Mouse (Mus musculus) forebrain, postnatal 0 days (tissue): ENCODE measurements at regions not wholly inside any gene's neighbourhood (a gene's known extent, or its start where the extent isn't known, plus 50 kb on each side); places are given as distances from the start of the nearest gene placed in this dataset.

Experiments used
- ATAC-seq: fragments of 200-750 bp; cut with Nextera tagmentation; 2 replicates; pipeline ENCODE4 v1.8.0; 2017; ENCODE audit warnings: mild to moderate bottlenecking, moderate library complexity
- DNase-seq: peaks from one replicate; pipeline ENCODE4 v3.0.0-alpha.2; 2015
- H3K27ac ChIP-seq: fragments of 300-500 bp; sonication (generic); 2 replicates; pipeline ENCODE4 v1.5.1; 2014; ENCODE audit warnings: low read depth, mild to moderate bottlenecking, antibody characterized with exemption, low read length, moderate library complexity, mixed read lengths
- H3K27me3 ChIP-seq: fragments of 300-500 bp; sonication (generic); 2 replicates; pipeline ENCODE4 v1.6.1; 2014; ENCODE audit warnings: mild to moderate bottlenecking, low read length, mixed read lengths; ENCODE audit not compliant: insufficient read depth
- H3K36me3 ChIP-seq: fragments of 300-500 bp; sonication (generic); 2 replicates; pipeline ENCODE4 v1.6.1; 2014; ENCODE audit warnings: mild to moderate bottlenecking, moderate library complexity; ENCODE audit not compliant: insufficient read depth
- H3K4me1 ChIP-seq: fragments of 300-500 bp; sonication (generic); 2 replicates; pipeline ENCODE4 v1.6.1; 2014; ENCODE audit warnings: antibody characterized with exemption; ENCODE audit not compliant: insufficient read depth
- H3K4me2 ChIP-seq: fragments of 300-500 bp; sonication (generic); 2 replicates; pipeline ENCODE4 v1.6.1; 2014; ENCODE audit warnings: low read depth, mild to moderate bottlenecking, moderate library complexity
- H3K4me3 ChIP-seq: fragments of 300-500 bp; sonication (generic); 2 replicates; pipeline ENCODE4 v1.5.1; 2014; ENCODE audit warnings: low read depth, low read length, mixed read lengths
- H3K9ac ChIP-seq: fragments of 300-500 bp; sonication (generic); 2 replicates; pipeline ENCODE4 v1.6.1; 2014; ENCODE audit warnings: mild to moderate bottlenecking
- H3K9me3 ChIP-seq: fragments of 300-500 bp; sonication (generic); 2 replicates; pipeline ENCODE4 v1.6.1; 2016; ENCODE audit warnings: low read length
- CTCF ChIP-seq: sonication (generic); IDR thresholded peaks from 2 replicates; pipeline ENCODE4 v1.5.1; 2016; ENCODE audit warnings: antibody characterized with exemption, control low read depth, low read depth
- WGBS: fragments of 180-500 bp; shearing (Covaris S2); extraction: QIAGEN DNeasy Blood & Tissue Kit; methylation state at CpG from one replicate; pipeline ENCODE4 v1.1.7; 2014; 5-methylcytosine and 5-hydroxymethylcytosine counted together

DNA sequence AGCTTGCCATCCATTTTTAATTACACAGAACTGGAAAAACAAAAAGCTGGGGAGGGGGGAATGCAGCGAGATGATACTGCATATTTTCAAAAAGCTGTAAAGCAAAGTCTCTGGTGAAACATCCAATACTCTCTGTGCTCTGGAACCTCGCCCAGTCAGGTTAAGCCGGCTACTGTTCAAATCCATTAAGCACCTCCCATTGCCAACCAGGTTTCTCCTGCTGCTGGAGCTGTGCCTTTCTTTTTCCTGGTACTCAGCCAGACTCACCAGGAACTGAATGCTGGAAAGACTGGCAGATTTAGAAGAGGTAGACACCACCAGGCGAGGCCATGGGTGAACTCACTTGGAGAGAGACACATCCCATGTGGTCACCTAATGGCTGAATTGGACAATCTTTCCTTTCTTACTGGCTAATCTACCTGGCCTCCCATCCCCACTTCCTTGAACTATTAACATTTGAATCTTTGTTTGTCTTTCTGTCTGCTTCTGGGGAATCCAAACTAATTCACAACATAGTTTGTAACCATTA is 1250.8 kb upstream of the Jmjd1c start:
- Histone ChIP-seq H3K27ac (no peak overlapping the region), H3K27me3 (no peaks in the 10 kb centered on the region), H3K36me3 (no peaks in the 10 kb centered on the region), H3K4me3 (no peak overlapping the region), H3K4me1 (no peaks in the 10 kb centered on the region), H3K4me2 (no peak overlapping the region), H3K9ac (no peak overlapping the region), H3K9me3 (no peaks in the 10 kb centered on the region)
- no peak for TF ChIP-seq CTCF
- ATAC-seq (no peak), DNase-seq (no peak)
- 50% methylated on average over 4 of the region's 4 CpGs for WGBS

DNA sequence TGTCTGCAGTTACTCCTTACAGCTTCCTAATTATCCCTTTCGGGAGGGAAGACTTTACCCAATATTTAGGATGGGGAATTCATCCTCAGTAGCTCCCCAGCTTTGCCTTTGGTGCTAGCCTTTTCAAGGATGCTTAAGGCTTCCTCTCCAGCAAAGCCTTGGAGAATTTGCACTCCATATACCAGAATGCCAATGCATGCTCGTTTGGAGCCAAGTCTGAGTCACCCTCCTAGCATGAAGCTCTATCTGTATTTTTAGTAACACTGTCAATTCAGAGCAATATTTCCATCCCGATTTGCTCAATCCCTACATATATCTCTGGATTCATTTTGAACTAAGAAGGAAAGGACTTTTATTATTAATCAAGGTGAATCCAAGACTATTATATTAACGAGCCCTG is 1249.8 kb upstream of the Jmjd1c start:
- WGBS, result 62% methylated on average over 4 of the region's 4 CpGs
- no peak overlapping the region for H3K27ac ChIP-seq
- TF ChIP-seq CTCF, result no peak
- peak; percentile 43 for DNase-seq
- no peak overlapping the region for H3K4me3 ChIP-seq
- no peaks in the 10 kb centered on the region for H3K9me3 ChIP-seq
- no peaks in the 10 kb centered on the region for H3K4me1 ChIP-seq
- H3K9ac ChIP-seq, result no peak overlapping the region
- H3K36me3 ChIP-seq, result no peaks in the 10 kb centered on the region
- no peak for ATAC-seq
- no peaks in the 10 kb centered on the region for H3K27me3 ChIP-seq
- H3K4me2 ChIP-seq, result no peak overlapping the region

DNA sequence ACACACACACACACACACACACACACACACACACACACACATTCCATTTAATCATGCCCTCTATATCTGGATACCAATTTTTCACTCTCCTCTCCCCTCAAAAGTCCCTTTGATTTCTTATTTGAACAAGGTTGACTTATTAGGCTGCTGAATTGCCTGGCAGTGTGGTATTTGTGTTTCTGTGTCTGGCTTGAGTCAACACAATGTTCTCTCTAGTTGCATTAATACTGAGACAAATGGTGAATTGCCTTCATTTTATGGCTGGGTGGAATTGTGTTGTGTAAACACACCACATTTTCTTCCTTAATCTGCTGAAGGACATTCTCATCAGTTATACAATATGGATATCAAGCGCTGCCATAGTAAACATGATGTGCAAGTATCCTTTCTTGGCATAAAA is 1248.3 kb upstream of the Jmjd1c start:
- Histone ChIP-seq H3K9me3 (no peaks in the 10 kb centered on the region), H3K4me3 (no peak overlapping the region), H3K27me3 (no peaks in the 10 kb centered on the region), H3K27ac (no peak overlapping the region), H3K36me3 (no peaks in the 10 kb centered on the region), H3K9ac (no peak overlapping the region), H3K4me2 (no peak overlapping the region), H3K4me1 (no peaks in the 10 kb centered on the region)
- ATAC-seq (no peak), DNase-seq (no peak)
- WGBS, result 82% methylated on average over 1 of the region's 1 CpGs
- TF ChIP-seq CTCF, result no peak

DNA sequence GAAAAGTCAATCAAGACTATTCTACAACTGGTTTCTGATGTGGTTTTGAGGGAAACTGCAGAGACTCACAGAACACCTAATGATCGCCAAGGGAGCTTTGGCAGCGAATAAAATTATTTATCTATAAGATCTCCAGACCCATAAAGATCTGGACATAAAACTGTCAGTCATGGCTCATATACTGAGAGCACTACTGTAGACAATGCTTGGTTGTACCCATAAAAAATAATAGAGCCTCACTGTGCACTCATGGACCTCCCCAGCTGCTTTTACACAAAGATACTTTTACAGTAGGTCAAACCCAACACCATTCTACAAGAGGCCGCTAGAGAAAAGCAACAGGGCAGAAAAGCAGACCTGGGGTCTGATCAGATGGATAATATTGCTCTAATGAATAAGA is 1206.0 kb upstream of the Jmjd1c start:
- ATAC-seq (no peak), DNase-seq (no peak)
- no peak for TF ChIP-seq CTCF
- 86% methylated on average over 3 of the region's 3 CpGs for WGBS
- Histone ChIP-seq H3K36me3 (no peaks in the 10 kb centered on the region), H3K4me3 (no peak overlapping the region), H3K27ac (no peak overlapping the region), H3K9ac (no peak overlapping the region), H3K4me1 (no peaks in the 10 kb centered on the region), H3K4me2 (no peak overlapping the region), H3K9me3 (no peaks in the 10 kb centered on the region), H3K27me3 (no peaks in the 10 kb centered on the region)

DNA sequence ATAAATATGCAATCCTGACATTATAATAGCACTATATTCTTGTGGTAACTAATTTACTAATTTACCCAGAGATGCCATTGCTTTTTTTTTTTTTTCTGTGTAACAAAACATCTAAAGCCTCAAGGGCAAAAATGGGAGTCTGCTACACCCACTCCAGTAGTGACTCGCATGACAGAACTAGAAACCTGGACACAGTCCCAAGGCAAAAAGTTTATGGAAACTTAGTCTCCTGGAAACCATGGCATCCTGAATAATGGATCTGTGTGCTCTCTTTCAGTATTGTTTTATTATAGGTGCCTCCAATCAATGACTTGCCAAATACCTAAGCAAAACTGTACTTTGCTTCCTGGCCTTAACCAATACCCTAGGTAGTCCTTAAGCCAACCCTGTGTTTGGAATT is 1188.4 kb upstream of the Jmjd1c start:
- TF ChIP-seq CTCF, result no peak
- 92% methylated on average over 1 of the region's 1 CpGs for WGBS
- Histone ChIP-seq H3K27ac (no peak overlapping the region), H3K9ac (no peak overlapping the region), H3K4me3 (no peak overlapping the region), H3K27me3 (no peaks in the 10 kb centered on the region), H3K36me3 (no peaks in the 10 kb centered on the region), H3K4me2 (no peak overlapping the region), H3K4me1 (no peaks in the 10 kb centered on the region), H3K9me3 (no peaks in the 10 kb centered on the region)
- DNase-seq (no peak), ATAC-seq (no peak)

DNA sequence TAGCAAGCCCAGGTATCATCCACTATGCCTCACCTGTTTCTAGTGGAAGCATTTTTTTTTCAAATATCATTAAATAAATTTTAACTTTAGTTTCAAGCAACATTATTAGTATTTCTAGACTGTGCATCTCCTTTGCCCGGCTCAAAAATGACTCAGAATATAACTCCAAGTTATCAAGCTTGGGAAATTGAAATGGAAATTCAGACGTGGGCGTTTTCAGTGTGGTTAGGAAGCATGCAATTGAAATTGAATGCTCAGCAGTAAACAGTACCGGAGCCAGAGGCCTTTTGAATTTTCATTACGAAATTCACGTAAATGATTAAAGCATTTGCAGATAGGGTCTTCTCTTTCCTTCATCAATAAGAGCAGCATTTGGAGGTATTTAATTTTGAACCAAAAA is 1183.4 kb upstream of the Jmjd1c start:
- 80% methylated on average over 6 of the region's 6 CpGs for WGBS
- H3K4me2 ChIP-seq, result no peak overlapping the region
- no peak overlapping the region for H3K4me3 ChIP-seq
- H3K27me3 ChIP-seq, result no peaks in the 10 kb centered on the region
- H3K9me3 ChIP-seq, result no peaks in the 10 kb centered on the region
- H3K27ac ChIP-seq, result no peak overlapping the region
- ATAC-seq, result no peak
- H3K36me3 ChIP-seq, result no peaks in the 10 kb centered on the region
- TF ChIP-seq CTCF, result no peak
- DNase-seq, result no peak
- H3K4me1 ChIP-seq, result no peaks in the 10 kb centered on the region
- no peak overlapping the region for H3K9ac ChIP-seq

DNA sequence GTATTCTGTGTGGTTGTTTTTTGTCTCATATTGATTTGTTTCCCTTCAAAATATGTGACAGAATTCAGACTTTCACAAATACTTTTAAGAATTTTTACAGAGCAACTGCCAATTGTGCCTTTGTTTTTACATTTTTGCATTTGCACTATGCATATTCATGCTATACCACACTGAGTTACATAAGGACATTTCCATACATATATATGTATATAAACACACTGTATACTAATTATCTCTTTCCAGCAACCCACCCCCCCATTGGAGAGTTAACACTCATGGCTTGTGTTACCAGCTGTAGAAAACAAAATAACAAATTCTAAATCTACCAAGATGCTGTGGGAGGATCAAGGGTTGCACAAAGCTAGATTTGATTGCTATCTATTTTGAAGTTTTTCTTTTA is 1163.8 kb upstream of the Jmjd1c start:
- no peaks in the 10 kb centered on the region for H3K9me3 ChIP-seq
- H3K9ac ChIP-seq, result no peak overlapping the region
- DNase-seq, result no peak
- H3K4me1 ChIP-seq, result no peaks in the 10 kb centered on the region
- H3K27me3 ChIP-seq, result no peaks in the 10 kb centered on the region
- no peaks in the 10 kb centered on the region for H3K36me3 ChIP-seq
- no peak overlapping the region for H3K27ac ChIP-seq
- no peak for TF ChIP-seq CTCF
- no peak overlapping the region for H3K4me3 ChIP-seq
- ATAC-seq, result peak; percentile 64; the same call in 1 of the 2 replicates
- no peak overlapping the region for H3K4me2 ChIP-seq

DNA sequence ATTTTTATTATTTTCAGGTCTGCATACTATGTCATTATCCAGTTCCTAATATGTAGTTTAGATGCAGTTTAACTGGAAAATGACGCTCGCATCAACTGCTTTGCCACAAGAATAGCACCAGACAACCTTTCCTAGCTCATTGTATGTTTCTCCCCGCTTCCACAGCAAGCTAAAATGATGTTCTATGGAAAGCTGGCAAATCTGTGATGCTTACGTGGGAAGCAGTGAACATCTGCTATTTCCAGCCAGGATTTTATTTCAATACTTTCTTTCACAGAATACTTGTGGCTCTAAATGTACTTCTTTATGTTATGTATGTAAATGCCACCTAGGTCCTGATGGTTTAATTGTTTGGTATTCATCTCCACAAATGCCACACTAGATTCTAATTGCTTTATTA is 1147.3 kb upstream of the Jmjd1c start:
- Histone ChIP-seq H3K9ac (no peak overlapping the region), H3K9me3 (no peaks in the 10 kb centered on the region), H3K36me3 (no peaks in the 10 kb centered on the region), H3K4me3 (no peak overlapping the region), H3K4me1 (no peaks in the 10 kb centered on the region), H3K27me3 (no peaks in the 10 kb centered on the region), H3K4me2 (no peak overlapping the region), H3K27ac (no peak overlapping the region)
- DNase-seq (no peak), ATAC-seq (no peak)
- no peak for TF ChIP-seq CTCF
- 84% methylated on average over 4 of the region's 4 CpGs for WGBS
